In genomic region chr7:45833148-45833790, GRCm38 (mm10) we compare ENCODE assay signal across 8 mouse cellular contexts. TPM values are rescaled to one million over a fixed set of nuclear protein-coding genes. Genes with fewer than 3 reads are reported as not detected.
A peak's percentile ranks its signal among the peaks of the same experiment; 100 is the strongest.
DNase-seq lines count a peak whose midpoint lies in the region; ATAC-seq and TF ChIP-seq lines count a peak whose summit lies in the region.

No protein-coding gene starts in this region.

- ATAC-seq in heart, embryonic 16.5 days (replicated peaks; ENCODE audit: extremely low read depth, insufficient read depth, low FRiP score): no peak
- ATAC-seq in liver, embryonic 14.5 days (ENCODE audit: insufficient read depth): no peak

- 0 out of 2 replicates have a peak, but pooled peaks cover 4% of the 10 kb centered on the region for H3K36me3 ChIP-seq in heart, embryonic 16.5 days (ENCODE audit: control insufficient read depth, insufficient read depth)
- H3K36me3 ChIP-seq in hindbrain, embryonic 10.5 days: peaks cover 16% of the 10 kb centered on the region
- H3K36me3 ChIP-seq in liver, embryonic 14.5 days (replicated peaks; ENCODE audit: control insufficient read depth, insufficient read depth, low read depth): peaks cover 3% of the 10 kb centered on the region

- peak overlapping the region; percentile 45 for H3K4me3 ChIP-seq in heart, embryonic 16.5 days (ENCODE audit: low read length)
- peak overlapping the region; percentile 41 for H3K4me3 ChIP-seq in hindbrain, embryonic 10.5 days
- peak overlapping the region in 1 of 2 experiments; percentile 34; a peak in 3 of 4 replicates for H3K4me3 ChIP-seq in liver, embryonic 14.5 days (ENCODE audit: insufficient read depth in 1 of 2, low read depth in 2 of 2, low read length in 2 of 2)

- no peak for TF ChIP-seq EP300 in liver, embryonic 14.5 days (IDR thresholded peaks at IDR 0.05; ENCODE audit: low read depth)

- H3K4me2 ChIP-seq in heart, embryonic 16.5 days (ENCODE audit: low read depth, low read length): peak overlapping the region; percentile 61
- H3K4me2 ChIP-seq in liver, embryonic 14.5 days (ENCODE audit: low read depth): peak overlapping the region; percentile 37

- no peak for DNase-seq in heart, adult 18-20 months
- peak; percentile 62 for DNase-seq in ZHBTc4 (ENCODE audit: low read depth, low spot score)
- no peak for DNase-seq in hindbrain, embryonic 10.5 days (ENCODE audit: low spot score)
- DNase-seq in liver, embryonic 14.5 days (ENCODE audit: low read depth in 3 of 3, low spot score in 3 of 3): no peak
- DNase-seq in spleen, postnatal 36 days (ENCODE audit: low spot score in 2 of 2): no peak
- DNase-seq in adrenal gland, postnatal 4 days (ENCODE audit: low spot score in 2 of 2): no peak
- no peak for DNase-seq in layer of hippocampus, adult 9-11 months

- no peaks in the 10 kb centered on the region for H3K9me3 ChIP-seq in heart, embryonic 16.5 days (replicated peaks; ENCODE audit: control insufficient read depth, low read length)
- H3K9me3 ChIP-seq in hindbrain, embryonic 10.5 days: 0 out of 2 replicates have a peak, but pooled peaks cover 2% of the 10 kb centered on the region
- no peaks in the 10 kb centered on the region for H3K9me3 ChIP-seq in liver, embryonic 14.5 days (ENCODE audit: control insufficient read depth, low read length)

- peaks cover 47% of the 10 kb centered on the region for H3K27me3 ChIP-seq in heart, embryonic 16.5 days (ENCODE audit: control insufficient read depth, insufficient read depth, low read length)
- H3K27me3 ChIP-seq in hindbrain, embryonic 10.5 days (ENCODE audit: insufficient read depth, poor library complexity, severe bottlenecking): peaks cover 69% of the 10 kb centered on the region
- H3K27me3 ChIP-seq in liver, embryonic 14.5 days (ENCODE audit: control insufficient read depth, insufficient read depth, low read length): peaks cover 48% of the 10 kb centered on the region

- peaks cover 17% of the 10 kb centered on the region for H3K4me1 ChIP-seq in heart, embryonic 16.5 days (ENCODE audit: control insufficient read depth, insufficient read depth, low read length)
- peaks cover 39% of the 10 kb centered on the region for H3K4me1 ChIP-seq in hindbrain, embryonic 10.5 days (replicated peaks)
- peaks cover 0 to 7% of the 10 kb centered on the region in 2 experiments; a peak in 3 of 4 replicates for H3K4me1 ChIP-seq in liver, embryonic 14.5 days (replicated peaks; ENCODE audit: control insufficient read depth in 2 of 2, insufficient read depth in 2 of 2, low read length in 1 of 2)

- peak overlapping the region; percentile 49 for H3K9ac ChIP-seq in heart, embryonic 16.5 days (ENCODE audit: low read length)
- no peak overlapping the region for H3K9ac ChIP-seq in liver, embryonic 14.5 days (replicated peaks)

- TF ChIP-seq CTCF in liver, embryonic 14.5 days (IDR thresholded peaks at IDR 0.05; ENCODE audit: low read depth): no peak

- no peak overlapping the region for H3K27ac ChIP-seq in heart, embryonic 16.5 days (ENCODE audit: low read length)
- peak overlapping the region; percentile 6; the same call in 1 of the 2 replicates for H3K27ac ChIP-seq in hindbrain, embryonic 10.5 days
- no peak overlapping the region for H3K27ac ChIP-seq in liver, embryonic 14.5 days

- WGBS in heart, embryonic 16.5 days: 1% methylated on average over 74 of the region's 86 CpGs
- 3% methylated on average over 86 of the region's 86 CpGs for WGBS in hindbrain, embryonic 10.5 days
- 2% methylated on average over 85 of the region's 86 CpGs for WGBS in liver, embryonic 14.5 days (ENCODE audit: insufficient replicate concordance)

RNA-seq across cellular contexts. Expression of gene Grwd1, which starts 2.5 kb away (rescaled TPM):
- 38.1 and 40.2 TPM in 2 replicates for polyA plus RNA-seq in heart, embryonic 16.5 days (2015; fragmentation: Nextera tagmentation; extraction: Ambion mirVana)
- 10 to 100 TPM; 15.0 to 15.2 TPM for total RNA-seq in heart, adult 18-20 months (2021)
- polyA plus RNA-seq in hindbrain, embryonic 10.5 days (2016; fragmentation: Nextera tagmentation; extraction: Ambion mirVana): 85.2 and 110 TPM in 2 replicates
- polyA plus RNA-seq in liver, embryonic 14.5 days (2012; rRNA removed): 11.2 and 12.8 TPM in 2 replicates
- 23.0 and 23.7 TPM in 2 replicates for polyA plus RNA-seq in liver, embryonic 14.5 days (2014; fragmentation: Nextera tagmentation; extraction: Ambion mirVana)
- 10 to 100 TPM; 28.2 to 28.3 TPM for total RNA-seq in adrenal gland, postnatal 4 days (2021)

RNA-seq across cellular contexts. Expression of gene Kcnj14, which starts 8.7 kb away (rescaled TPM):
- polyA plus RNA-seq in heart, embryonic 16.5 days (2015; fragmentation: Nextera tagmentation; extraction: Ambion mirVana): 0.50 and 0.57 TPM in 2 replicates
- total RNA-seq in heart, adult 18-20 months (2021): 1 to 10 TPM; 1.2 to 1.8 TPM
- 0.91 and 1.0 TPM in 2 replicates for polyA plus RNA-seq in hindbrain, embryonic 10.5 days (2016; fragmentation: Nextera tagmentation; extraction: Ambion mirVana)
- 0.06 and 0.11 TPM in 2 replicates for polyA plus RNA-seq in liver, embryonic 14.5 days (2012; rRNA removed)
- 0.06 and 0.19 TPM in 2 replicates for polyA plus RNA-seq in liver, embryonic 14.5 days (2014; fragmentation: Nextera tagmentation; extraction: Ambion mirVana)
- total RNA-seq in adrenal gland, postnatal 4 days (2021): under 1 TPM; 0.45 to 0.53 TPM

RNA-seq across cellular contexts. Expression of gene Cyth2, which starts 18.9 kb away (rescaled TPM):
- 90.8 and 90.9 TPM in 2 replicates for polyA plus RNA-seq in heart, embryonic 16.5 days (2015; fragmentation: Nextera tagmentation; extraction: Ambion mirVana)
- total RNA-seq in heart, adult 18-20 months (2021): 10 to 100 TPM; 65.8 to 68.9 TPM
- 164 and 231 TPM in 2 replicates for polyA plus RNA-seq in hindbrain, embryonic 10.5 days (2016; fragmentation: Nextera tagmentation; extraction: Ambion mirVana)
- polyA plus RNA-seq in liver, embryonic 14.5 days (2012; rRNA removed): 14.5 and 19.4 TPM in 2 replicates
- 23.0 and 26.5 TPM in 2 replicates for polyA plus RNA-seq in liver, embryonic 14.5 days (2014; fragmentation: Nextera tagmentation; extraction: Ambion mirVana)
- 100 to 1,000 TPM; 124 to 126 TPM for total RNA-seq in adrenal gland, postnatal 4 days (2021)

RNA-seq across cellular contexts. Expression of gene Kdelr1, which starts 39.3 kb away (rescaled TPM):
- 64.9 and 76.1 TPM in 2 replicates for polyA plus RNA-seq in heart, embryonic 16.5 days (2015; fragmentation: Nextera tagmentation; extraction: Ambion mirVana)
- 100 to 1,000 TPM; 105 to 125 TPM for total RNA-seq in heart, adult 18-20 months (2021)
- polyA plus RNA-seq in hindbrain, embryonic 10.5 days (2016; fragmentation: Nextera tagmentation; extraction: Ambion mirVana): 37.6 and 67.7 TPM in 2 replicates
- 53.9 and 74.6 TPM in 2 replicates for polyA plus RNA-seq in liver, embryonic 14.5 days (2012; rRNA removed)
- polyA plus RNA-seq in liver, embryonic 14.5 days (2014; fragmentation: Nextera tagmentation; extraction: Ambion mirVana): 33.9 and 34.8 TPM in 2 replicates
- 100 to 1,000 TPM; 147 to 148 TPM for total RNA-seq in adrenal gland, postnatal 4 days (2021)

RNA-seq across cellular contexts. Expression of gene Grin2d, which starts 44.9 kb away (rescaled TPM):
- polyA plus RNA-seq in heart, embryonic 16.5 days (2015; fragmentation: Nextera tagmentation; extraction: Ambion mirVana): 0.14 and 0.17 TPM in 2 replicates
- total RNA-seq in heart, adult 18-20 months (2021): 1 to 10 TPM; 1.4 to 1.5 TPM
- 0.19 and 0.33 TPM in 2 replicates for polyA plus RNA-seq in hindbrain, embryonic 10.5 days (2016; fragmentation: Nextera tagmentation; extraction: Ambion mirVana)
- polyA plus RNA-seq in liver, embryonic 14.5 days (2012; rRNA removed): 0.11 and 0.13 TPM in 2 replicates
- 0.01 TPM in 1 of 2 replicates, not detected in the other for polyA plus RNA-seq in liver, embryonic 14.5 days (2014; fragmentation: Nextera tagmentation; extraction: Ambion mirVana)
- 1 to 10 TPM; 2.0 to 2.1 TPM for total RNA-seq in adrenal gland, postnatal 4 days (2021)
